Comparison of ENCODE assay signal across 8 mouse cellular contexts in genomic region chr13:100492061-100492787, GRCm38 (mm10). TPM values are rescaled to one million over a fixed set of nuclear protein-coding genes. Genes with fewer than 3 reads are reported as not detected.
DNase-seq lines count a peak whose midpoint lies in the region; ATAC-seq and TF ChIP-seq lines count a peak whose summit lies in the region.

Gene Gtf2h2, minus strand, starts transcription at chr13:100492579.

- no peaks in the 10 kb centered on the region for H3K27me3 ChIP-seq in hindbrain, postnatal 0 days (ENCODE audit: insufficient read depth, low read length)

- H3K36me3 ChIP-seq in hindbrain, postnatal 0 days (ENCODE audit: insufficient read depth, low read length) = peaks cover 18% of the 10 kb centered on the region; the same call in 1 of the 2 replicates

- ATAC-seq in hindbrain, postnatal 0 days = peak; percentile 90
- ATAC-seq in megakaryocyte, adult 5-6 weeks (ENCODE audit: poor library complexity, severe bottlenecking) = peak; percentile 94

- H3K4me1 ChIP-seq in hindbrain, postnatal 0 days (ENCODE audit: insufficient read depth, low read length) = peaks cover 5% of the 10 kb centered on the region; the same call in 1 of the 2 replicates

- peak within 1 kb of the TSS; percentile 93 for H3K4me3 ChIP-seq in gastrocnemius, adult 2 months
- peak within 1 kb of the TSS; percentile 84 for H3K4me3 ChIP-seq in hindbrain, postnatal 0 days (ENCODE audit: low read length)
- H3K4me3 ChIP-seq in left cerebral cortex, adult 2 months = peak within 1 kb of the TSS; percentile 81

- intact Hi-C loops in gastrocnemius, adult 2 months (cut with DNase I) = loop anchor here (5.0 to 10.0 kb wide), 3 partner anchors 123 to 340 kb away; partner anchors contain the start of genes Marveld2 and Slc30a5
- intact Hi-C loops in left cerebral cortex, adult 2 months (cut with DNase I) = loop anchor here (1.0 to 5.0 kb wide), 2 partner anchors 105 to 124 kb away; partner anchors contain the start of gene Marveld2

- TF ChIP-seq CTCF in gastrocnemius, adult 2 months (IDR thresholded peaks at IDR 0.05) = peak; percentile 97
- peak; percentile 97 for TF ChIP-seq CTCF in hindbrain, postnatal 0 days (IDR thresholded peaks at IDR 0.05; ENCODE audit: low read depth)
- peak; percentile 94 for TF ChIP-seq CTCF in left cerebral cortex, adult 2 months (IDR thresholded peaks at IDR 0.05)

- no peaks in the 10 kb centered on the region for H3K9me3 ChIP-seq in hindbrain, postnatal 0 days (ENCODE audit: low read length)

- H3K9ac ChIP-seq in hindbrain, postnatal 0 days (replicated peaks; ENCODE audit: low read length) = peak within 1 kb of the TSS; percentile 72

- peak; percentile 53 for DNase-seq in WW6 (ENCODE audit: low read depth, low spot score)
- DNase-seq in cerebellum, postnatal 4 days (ENCODE audit: low spot score in 2 of 2) = peak; percentile 86 to 92
- DNase-seq in gastrocnemius, adult 2 months = peak; percentile 88
- DNase-seq in hindbrain, postnatal 0 days (ENCODE audit: low spot score) = peak; percentile 93
- DNase-seq in left cerebral cortex, adult 2 months (ENCODE audit: extremely low spot score in 1 of 2, low spot score in 2 of 2) = peak; percentile 83 to 91
- DNase-seq in right cerebral cortex, adult 2 months (ENCODE audit: low spot score in 2 of 2) = peak; percentile 81 to 91
- DNase-seq in urinary bladder, postnatal 14 days (ENCODE audit: low spot score) = peak; percentile 85

- H3K4me2 ChIP-seq in hindbrain, postnatal 0 days (ENCODE audit: low read depth, low read length) = peak within 1 kb of the TSS; percentile 83

- WGBS in hindbrain, postnatal 0 days = under 1% methylated on average over 49 of the region's 51 CpGs

- peak within 1 kb of the TSS; percentile 92 for H3K27ac ChIP-seq in gastrocnemius, adult 2 months
- H3K27ac ChIP-seq in hindbrain, postnatal 0 days = peak within 1 kb of the TSS; percentile 81
- H3K27ac ChIP-seq in left cerebral cortex, adult 2 months = peak within 1 kb of the TSS; percentile 80

RNA-seq across cellular contexts. Expression of gene Gtf2h2, which starts in this region (rescaled TPM):
- total RNA-seq in gastrocnemius, adult 2 months (2021) = 10 to 100 TPM; 20.7 to 22.4 TPM
- total RNA-seq in hindbrain, postnatal 0 days (2014; rRNA removed) = 22.6 and 24.4 TPM in 2 replicates
- polyA plus RNA-seq in hindbrain, postnatal 0 days (2015; fragmentation: Nextera tagmentation; extraction: Ambion mirVana) = 57.4 and 65.9 TPM in 2 replicates
- total RNA-seq in left cerebral cortex, adult 2 months (2021) = 10 to 100 TPM; 42.4 to 47.5 TPM
- total RNA-seq in megakaryocyte, adult 5-6 weeks (2015) = 36.7 and 48.1 TPM in 2 replicates
- 43.0 and 43.7 TPM in 2 replicates for total RNA-seq in megakaryocyte, adult 5-6 weeks (2017)

Comparison
In these comparisons a context has a peak if more than half of its experiments do, and no peak if none do; other contexts are left out.
1. Peak in every context shown above with its lines: DNase-seq, ATAC-seq, H3K4me3 ChIP-seq and H3K27ac ChIP-seq.